Mouse (Mus musculus) liver, adult (tissue): Measurements from ENCODE around the gene Efcc1.

ENCODE experiments used
- GATA4 ChIP-seq: IDR thresholded peaks from 2 replicates; pipeline ENCODE4 v1.6.1; 2014; ENCODE audit warnings: mild to moderate bottlenecking, low read length; ENCODE audit not compliant: insufficient replicate concordance

Gene Efcc1

DNA sequence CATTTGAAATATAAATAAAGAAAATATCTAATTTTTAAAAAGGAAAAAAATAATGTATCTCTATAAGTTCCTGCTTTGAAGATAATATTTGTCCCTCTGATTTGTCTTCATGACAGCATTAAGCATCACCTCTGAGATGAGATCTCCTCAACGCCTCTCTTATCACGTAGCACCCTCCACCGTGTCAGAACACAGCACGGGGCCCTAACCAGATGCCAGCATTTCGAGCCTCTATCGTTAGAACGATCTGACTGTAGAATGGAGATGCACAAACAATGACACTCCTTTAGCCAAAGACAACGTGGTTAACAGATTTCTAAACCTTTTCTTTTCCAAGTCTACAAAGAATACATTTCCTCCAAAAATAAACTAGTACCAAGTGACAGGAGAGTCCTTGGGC lies 53.4 kb downstream of the Efcc1 start:
- no peak for TF ChIP-seq GATA4

DNA sequence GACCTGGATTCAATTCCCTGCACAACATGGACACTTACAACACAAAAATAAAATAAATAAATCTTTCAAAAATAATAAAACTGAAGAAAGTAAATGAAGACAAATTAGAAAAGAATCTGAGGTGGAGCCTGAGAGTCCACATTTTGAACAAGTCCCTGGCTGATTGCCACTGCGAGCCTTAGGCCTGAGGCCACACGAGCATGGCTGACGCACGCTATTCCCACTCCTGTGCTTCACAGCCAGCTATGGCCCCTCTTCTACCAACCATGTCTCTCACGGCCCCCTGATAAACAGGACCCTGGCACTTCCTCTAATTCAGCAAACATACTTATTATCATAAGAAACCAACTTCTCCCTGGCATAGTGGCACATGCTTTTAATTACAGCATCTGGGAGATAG lies 56.0 kb downstream of the Efcc1 start:
- no peak for TF ChIP-seq GATA4

DNA sequence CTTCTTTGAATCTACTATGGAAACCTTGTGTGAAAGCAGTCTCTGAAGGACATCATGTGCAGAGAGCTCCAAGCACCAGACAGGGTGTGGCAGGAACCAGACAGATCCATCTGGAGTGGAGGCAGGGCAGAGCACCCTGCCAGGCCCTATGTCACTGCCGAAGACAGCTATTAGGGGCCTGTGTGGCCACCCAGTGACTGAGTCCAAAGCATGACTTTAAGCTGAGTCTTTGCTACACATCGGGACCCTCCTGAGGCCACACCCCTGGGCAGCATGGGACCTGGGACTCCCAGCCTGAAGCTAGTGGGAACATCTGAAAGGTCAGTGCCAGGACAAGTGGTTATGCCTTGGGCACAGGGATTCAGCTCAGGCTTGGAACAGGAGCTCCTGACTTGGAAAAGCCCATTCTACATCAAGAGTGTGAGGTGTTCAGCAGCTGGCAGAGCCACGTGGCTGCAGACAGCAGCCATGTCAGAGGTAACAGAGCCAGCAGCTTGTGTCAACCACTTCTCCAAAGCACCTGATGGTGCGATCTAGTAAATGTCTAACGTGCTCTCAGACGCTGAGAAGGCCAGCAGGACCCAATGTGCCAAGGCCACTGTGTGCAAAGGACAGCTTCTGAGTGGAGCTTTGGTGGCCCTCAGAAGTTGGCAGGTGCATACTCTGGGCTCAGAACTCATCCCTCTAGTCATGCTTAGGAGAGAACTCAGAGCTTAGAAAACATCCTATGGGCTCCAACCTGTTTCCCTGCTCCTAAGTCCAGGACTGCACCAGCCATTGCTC lies 56.6 kb downstream of the Efcc1 start:
- no peak for TF ChIP-seq GATA4

DNA sequence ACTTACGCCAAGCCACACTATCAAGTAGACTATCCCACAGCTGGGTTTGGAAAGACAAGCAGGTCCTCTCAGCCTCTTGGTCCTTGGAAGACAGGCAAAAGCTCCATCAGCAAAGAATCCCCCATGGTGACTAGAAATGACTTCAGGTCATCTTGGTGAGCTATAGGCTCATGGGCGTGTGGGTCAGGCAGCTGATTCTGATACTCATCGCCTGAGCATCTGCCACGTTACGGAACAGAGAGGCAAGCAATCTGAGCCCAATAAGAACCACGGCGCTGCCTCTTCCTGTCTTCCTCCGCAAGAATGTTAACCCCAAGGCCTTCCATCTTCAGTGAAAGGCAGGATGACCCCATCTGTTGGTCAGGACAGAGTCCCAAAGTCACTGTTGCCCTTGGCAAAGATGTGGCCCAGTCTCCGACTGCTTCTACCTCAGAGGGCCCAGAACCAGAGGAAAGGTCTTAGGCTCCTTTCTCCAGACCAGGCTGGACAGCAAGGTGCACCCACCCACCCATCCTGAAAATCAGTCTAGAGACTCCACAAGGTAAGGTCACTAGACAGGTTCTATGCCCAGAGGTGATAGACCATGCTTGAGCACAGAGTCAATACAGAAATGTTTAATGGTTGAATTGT lies 57.7 kb downstream of the Efcc1 start:
- no peak for TF ChIP-seq GATA4

DNA sequence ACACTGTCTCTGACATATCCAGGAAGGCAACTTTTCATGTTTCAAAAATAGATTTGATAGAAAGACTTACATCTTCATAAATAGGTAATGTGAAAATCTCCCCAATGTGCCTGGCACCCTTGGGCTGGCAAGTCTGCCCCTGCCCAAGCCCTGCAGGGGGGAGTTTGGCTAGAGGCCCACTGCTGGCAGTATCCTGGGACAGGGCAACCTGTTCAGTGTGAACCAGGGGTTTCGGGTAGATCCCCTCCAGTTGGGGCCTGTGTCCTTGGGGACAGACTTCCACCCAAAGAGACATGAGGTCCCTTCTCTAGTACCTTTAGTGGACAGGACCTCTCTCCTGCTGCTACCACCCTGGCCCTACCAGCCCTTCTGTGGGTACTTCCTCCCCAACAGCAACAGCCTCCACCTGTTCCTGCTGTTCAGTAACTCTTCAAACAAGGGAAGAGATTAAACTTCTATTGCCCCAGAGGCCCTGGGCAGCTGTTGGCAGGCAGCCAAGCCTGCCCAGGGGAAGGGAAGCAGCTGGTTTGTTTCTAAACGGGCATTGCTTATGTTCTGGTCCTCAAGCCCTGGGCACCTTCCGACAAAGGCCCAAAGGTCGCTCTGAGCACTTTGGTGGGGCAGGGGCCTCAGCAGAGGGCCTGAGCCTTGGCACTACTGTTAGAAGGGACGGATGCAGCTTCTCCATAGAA lies 58.4 kb downstream of the Efcc1 start:
- TF ChIP-seq GATA4, result no peak

DNA sequence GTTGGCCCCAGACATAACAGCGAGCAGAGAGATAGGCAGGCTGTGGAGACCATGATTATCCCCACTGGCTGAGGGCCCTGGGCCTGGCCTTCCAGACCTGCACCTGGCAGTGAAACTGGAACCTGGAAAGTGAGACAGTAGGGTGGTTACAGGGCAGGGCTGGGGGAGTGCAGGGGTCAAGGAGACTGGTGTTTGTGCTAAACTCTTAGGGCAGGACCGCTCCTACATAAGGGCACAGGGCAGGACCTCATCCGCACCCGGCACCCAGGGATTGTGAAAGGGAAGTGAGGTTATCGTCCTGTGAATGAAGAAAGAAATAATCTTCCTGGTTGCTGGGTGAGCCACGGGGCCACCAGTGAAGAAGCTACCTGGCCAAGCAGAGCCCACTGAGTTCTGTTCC lies 59.1 kb downstream of the Efcc1 start:
- TF ChIP-seq GATA4, result no peak

DNA sequence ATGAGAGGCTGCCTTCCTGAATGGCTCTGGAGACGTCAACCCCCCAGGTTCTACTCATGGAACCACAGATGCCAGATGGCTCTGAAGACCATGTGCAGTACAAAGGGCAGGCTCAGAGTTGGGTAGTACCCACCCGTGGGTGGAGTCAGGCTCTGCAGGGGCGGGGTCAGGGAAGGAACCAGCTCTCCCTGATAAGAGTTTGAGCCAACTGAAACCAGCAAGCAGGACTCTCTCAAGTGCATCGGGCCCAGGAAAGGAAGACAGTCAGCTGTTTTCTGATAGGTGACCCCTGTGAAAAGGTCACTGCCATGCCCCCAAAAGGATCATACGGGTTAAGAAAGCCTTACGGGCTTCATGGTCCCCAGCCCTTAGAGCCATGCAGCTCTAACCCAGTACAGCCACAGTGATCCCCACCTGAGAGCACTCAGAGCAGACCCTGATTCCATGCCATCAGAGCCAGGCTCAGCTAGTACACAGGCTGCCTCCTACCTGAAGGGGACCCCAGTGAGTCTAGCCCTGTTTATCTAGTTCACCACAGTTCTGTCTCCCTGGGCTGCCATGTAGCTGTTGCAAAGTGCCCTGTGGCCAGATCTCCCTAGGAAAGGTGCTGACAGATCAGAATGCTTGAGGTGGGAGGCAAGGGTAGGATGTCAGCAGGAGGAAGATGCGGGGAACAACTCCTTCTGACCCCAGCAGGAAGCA lies 60.3 kb downstream of the Efcc1 start:
- peak; percentile 24; the same call in 1 of the 2 replicates for TF ChIP-seq GATA4

DNA sequence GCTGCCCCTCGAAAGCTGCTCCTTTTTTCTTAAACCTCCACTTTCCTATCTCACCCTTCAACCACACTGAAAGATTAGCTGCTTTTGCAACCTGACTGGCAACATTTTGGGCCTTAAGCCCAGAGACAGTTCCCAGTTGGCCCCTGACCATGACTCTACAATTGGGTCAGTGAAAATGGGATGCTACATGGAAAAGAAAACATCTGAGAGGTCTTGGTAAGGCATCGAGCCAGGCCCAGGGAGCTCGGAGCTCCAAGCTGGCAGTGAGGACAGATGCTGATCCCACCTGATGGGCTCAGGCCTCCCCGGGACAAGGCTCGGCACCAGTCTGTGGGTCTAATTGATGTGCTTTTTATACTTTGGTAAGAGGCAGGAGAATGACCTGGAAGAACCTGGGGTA lies 61.2 kb downstream of the Efcc1 start:
- TF ChIP-seq GATA4, result no peak

DNA sequence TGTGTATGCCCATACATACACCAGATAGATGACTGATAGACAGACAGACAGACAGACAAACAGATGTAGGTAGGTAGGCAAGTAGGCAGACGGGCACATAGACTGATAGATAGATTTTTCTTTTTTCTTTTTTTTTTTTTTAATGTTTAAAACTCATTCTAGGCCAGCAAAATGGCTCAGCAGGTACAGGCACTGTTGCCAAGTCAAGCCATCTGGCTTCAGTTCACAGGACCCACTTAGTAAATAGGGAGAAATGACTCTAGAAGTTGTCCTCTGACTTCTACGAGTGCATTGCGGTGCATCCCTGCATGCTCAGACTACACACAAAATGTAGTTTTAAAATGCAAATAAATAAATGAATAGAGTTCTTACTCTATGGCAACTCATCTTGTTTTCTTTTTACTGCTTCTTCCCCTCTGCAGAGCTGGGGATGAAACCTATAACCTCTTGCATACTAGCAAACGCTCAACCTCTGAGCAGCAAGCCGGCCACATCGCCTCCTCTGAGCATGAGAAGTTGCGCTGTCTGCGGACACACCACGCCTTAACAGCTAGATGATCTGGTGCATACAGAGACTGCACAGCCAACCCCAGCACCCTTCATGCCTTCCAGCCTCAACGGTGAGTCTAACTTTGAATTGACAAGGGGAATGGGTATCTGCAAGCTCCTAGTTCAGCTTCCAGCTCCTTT lies 63.3 kb downstream of the Efcc1 start:
- TF ChIP-seq GATA4, result no peak

DNA sequence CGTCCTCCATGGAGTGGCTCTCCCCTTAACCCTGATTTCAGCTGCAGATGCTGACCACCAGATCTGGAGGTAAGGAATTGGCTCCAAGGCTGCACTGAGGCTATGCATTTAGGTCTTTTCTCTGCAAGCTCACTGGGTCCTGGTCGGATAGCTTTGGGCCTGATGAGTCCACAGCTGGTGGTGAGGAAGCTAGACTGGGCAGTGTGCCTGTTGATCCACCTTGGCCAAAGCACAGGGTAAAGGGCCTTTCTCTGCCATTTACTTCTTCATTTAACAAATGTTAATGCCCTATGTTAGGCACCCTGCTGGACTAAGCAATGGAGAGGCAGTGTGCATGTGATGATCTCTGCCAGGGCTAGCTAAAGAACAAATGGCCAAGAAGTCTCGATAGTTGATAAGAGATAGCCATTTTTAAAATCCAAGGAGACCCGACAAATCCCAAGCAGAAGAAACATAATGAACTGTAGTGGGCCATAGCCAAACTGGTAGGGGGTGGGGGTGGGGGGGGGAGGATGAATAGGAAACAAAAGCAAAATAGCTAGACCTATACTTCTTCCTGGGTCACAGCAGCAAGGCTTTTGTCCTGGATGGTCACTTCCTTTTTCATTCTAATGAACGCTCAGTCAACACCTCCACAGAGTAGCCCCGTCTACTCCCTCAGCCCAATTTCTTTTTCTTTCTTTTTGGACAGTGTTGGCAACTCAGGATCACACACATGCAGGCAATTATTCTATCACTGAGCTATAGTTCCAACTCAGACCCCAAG lies 64.9 kb downstream of the Efcc1 start:
- no peak for TF ChIP-seq GATA4

DNA sequence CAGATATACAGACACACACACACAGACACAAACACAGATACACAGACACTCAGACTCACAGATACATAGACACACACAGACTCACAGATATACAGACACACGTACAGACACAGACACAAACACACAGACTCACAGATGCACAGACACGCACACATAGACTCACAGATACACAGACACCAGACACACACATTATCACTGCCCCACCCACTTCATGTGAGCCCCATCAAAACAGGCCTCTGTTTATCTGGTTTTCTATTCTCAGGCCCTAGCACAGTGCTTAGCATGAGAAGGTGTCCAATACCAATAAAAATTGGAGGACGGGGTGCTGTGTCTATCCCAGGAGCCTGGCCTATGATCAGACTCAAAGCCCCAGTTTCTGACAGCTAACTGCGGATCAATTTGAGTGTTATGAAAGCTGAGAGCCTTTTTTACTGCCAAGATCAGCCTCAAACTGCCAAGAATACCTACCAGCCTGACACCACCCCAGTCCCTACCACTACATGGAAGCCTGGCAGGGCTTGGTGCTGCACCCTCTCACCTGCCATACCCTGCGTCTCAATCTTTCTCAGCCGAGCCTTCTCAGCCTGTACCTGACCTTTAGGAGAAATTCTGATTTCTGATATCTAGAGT lies 65.7 kb downstream of the Efcc1 start:
- TF ChIP-seq GATA4, result no peak

DNA sequence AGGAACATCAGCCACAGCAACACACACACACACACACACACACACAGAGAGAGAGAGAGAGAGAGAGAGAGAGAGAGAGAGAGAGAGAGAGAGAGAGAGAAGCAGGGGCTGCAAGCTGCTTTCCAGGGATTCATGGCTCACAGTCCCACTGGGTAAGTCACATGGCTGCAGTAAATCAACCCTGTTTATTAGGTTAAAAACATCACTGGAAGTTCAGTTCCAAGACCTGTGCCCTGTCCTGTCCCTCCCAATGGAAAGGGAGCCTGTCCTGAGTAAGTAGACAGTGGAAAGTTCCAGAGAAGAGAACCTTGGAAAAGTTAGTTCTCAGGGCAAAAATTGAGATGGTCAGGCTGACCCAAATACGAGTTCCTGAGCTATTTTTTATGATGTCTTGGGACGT lies 66.7 kb downstream of the Efcc1 start:
- no peak for TF ChIP-seq GATA4

DNA sequence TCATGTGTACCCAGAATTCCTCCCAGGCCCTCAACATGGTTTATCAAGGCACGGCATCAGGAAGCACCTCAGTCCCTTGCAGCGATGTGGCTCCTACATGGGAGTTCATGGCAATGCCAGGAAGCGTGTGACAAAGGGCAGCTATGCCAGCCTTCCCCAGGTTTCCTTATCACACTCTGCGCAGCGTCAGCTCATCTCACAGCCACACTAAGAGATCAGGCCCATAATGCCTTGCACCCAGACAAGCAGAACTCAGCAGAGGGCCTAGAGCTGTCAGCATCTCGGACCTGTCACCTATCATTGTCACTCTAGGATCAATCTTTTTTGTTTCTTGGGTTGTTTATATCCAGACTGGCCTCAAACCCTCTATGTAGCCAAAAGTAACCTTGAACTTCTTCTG lies 68.9 kb downstream of the Efcc1 start:
- TF ChIP-seq GATA4, result no peak

DNA sequence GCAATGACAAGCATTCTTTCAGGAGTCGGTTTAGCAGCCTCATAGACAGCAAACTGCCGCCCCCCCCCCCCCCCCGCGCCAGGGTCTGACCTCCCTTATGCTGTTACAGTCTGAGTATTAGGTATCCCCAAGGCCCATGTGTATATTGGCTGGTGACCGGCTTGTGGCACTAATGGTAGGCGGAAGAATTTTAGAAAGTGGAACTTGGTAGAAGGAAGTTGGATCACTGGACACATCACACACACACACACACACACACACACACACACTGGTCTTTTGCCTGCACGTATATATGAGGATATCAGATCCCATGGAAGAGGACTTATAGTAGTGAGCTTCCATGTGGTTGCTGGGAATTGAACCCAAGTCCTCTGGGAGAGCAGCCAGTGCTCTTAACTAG lies 71.8 kb downstream of the Efcc1 start:
- no peak for TF ChIP-seq GATA4
